Mouse (Mus musculus): Measurements from ENCODE around the gene Rdx. TPM values are rescaled to one million over a fixed set of nuclear protein-coding genes. Genes with fewer than 3 reads are reported as not detected.
"Not testable (repeated sequence)": the region's sequence is repeated elsewhere in the genome, so short reads cannot be mapped to it uniquely, and the experiment has no call there.

Rdx gene
- polyA plus RNA-seq, 1 experiment, result 19.9 TPM

DNA sequence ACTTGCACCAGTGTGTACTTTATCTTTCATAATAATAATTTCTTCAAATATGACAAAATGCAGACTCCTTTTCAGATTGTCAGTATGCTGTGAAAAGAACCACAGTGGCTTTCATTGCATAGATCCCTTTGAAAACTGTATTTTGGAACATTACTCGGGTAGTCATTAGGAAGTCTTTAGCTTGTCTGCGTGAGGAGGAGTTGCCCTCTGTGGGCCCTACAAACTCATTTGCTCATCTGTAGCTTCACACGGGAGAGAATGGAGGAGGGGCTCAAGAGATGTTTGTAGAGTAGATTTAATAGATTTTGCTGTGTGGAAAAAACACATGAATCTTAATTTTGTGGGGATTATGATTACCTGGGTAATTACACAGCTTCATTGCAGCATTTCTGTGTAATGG is 2.6 kb downstream of the Rdx start:
- Histone ChIP-seq H3K27ac (ENCODE audit: control insufficient read depth, insufficient read depth, low read length) (no peak overlapping the region), H3K36me3 (ENCODE audit: control insufficient read depth, insufficient read depth, low read length) (no peaks in the 10 kb centered on the region), H3K27me3 (ENCODE audit: control insufficient read depth, insufficient read depth, low read length) (no peaks in the 10 kb centered on the region), H3K4me1 (replicated peaks; ENCODE audit: control insufficient read depth, insufficient read depth, low read length) (peaks cover 2% of the 10 kb centered on the region; the same call in 1 of the 2 replicates), H3K4me3 (ENCODE audit: control insufficient read depth, insufficient read depth, low read length) (no peak overlapping the region)
- TF ChIP-seq POLR2A (IDR thresholded peaks at IDR 0.05; ENCODE audit: control insufficient read depth, extremely low read depth, insufficient read depth, low read length, poor library complexity) (no peak), CTCF (IDR thresholded peaks at IDR 0.05; ENCODE audit: borderline replicate concordance, control insufficient read depth, extremely low read depth, insufficient read depth, low read length, poor library complexity) (no peak)
- WGBS, result 6% methylated on average over 3 of the region's 3 CpGs
- DNase-seq, result no peak

DNA sequence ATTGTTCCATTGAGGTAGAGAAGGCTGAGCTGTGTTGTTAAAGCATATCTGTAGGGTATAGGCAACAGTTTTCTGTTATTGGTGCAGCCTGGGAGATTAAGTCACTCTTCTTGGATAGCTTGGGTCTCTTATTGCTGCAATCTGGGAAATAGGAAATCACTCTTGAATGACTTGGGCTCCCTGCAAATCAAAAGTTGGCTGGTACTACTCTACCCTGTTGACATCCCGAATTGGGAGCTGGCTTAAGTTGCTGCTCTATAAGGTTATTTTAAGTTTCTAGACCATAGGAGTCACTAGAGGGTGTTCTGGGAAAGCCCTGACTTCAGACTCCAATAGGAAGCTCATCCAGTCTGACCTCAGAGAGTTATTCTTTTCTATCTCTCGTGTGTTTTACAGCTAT is 3.4 kb downstream of the Rdx start:
- TF ChIP-seq POLR2A (IDR thresholded peaks at IDR 0.05; ENCODE audit: control insufficient read depth, extremely low read depth, insufficient read depth, low read length, poor library complexity), result no peak
- TF ChIP-seq CTCF (IDR thresholded peaks at IDR 0.05; ENCODE audit: borderline replicate concordance, control insufficient read depth, extremely low read depth, insufficient read depth, low read length, poor library complexity), result no peak
- DNase-seq, result no peak
- no peak overlapping the region for H3K4me3 ChIP-seq (ENCODE audit: control insufficient read depth, insufficient read depth, low read length)
- no peaks in the 10 kb centered on the region for H3K36me3 ChIP-seq (ENCODE audit: control insufficient read depth, insufficient read depth, low read length)
- no peaks in the 10 kb centered on the region for H3K27me3 ChIP-seq (ENCODE audit: control insufficient read depth, insufficient read depth, low read length)
- 81% methylated on average over 2 of the region's 2 CpGs for WGBS
- H3K27ac ChIP-seq (ENCODE audit: control insufficient read depth, insufficient read depth, low read length), result no peak overlapping the region
- peaks cover 2% of the 10 kb centered on the region; the same call in 1 of the 2 replicates for H3K4me1 ChIP-seq (replicated peaks; ENCODE audit: control insufficient read depth, insufficient read depth, low read length)

DNA sequence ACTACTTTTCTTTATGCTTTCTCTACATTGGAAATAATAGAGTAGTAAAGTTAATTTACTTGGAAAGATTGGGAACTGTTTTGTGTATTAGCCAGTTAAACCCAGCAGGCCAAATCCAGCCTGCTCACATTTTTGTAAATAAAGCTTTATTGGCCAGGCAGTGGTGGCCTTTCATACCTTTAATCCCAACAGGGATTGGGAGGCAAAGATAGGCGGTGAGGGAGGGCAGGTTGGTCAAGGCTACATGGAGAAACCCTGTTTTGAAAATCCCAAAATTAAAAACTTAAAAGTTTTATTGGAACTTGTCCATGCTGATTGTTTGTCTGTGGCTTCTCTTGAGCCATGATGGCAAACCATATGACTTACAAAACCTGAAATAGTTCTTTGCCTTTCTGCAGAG is 5.2 kb downstream of the Rdx start:
- no peak overlapping the region for H3K27ac ChIP-seq (ENCODE audit: control insufficient read depth, insufficient read depth, low read length)
- TF ChIP-seq POLR2A (IDR thresholded peaks at IDR 0.05; ENCODE audit: control insufficient read depth, extremely low read depth, insufficient read depth, low read length, poor library complexity) (no peak), CTCF (IDR thresholded peaks at IDR 0.05; ENCODE audit: borderline replicate concordance, control insufficient read depth, extremely low read depth, insufficient read depth, low read length, poor library complexity) (no peak)

DNA sequence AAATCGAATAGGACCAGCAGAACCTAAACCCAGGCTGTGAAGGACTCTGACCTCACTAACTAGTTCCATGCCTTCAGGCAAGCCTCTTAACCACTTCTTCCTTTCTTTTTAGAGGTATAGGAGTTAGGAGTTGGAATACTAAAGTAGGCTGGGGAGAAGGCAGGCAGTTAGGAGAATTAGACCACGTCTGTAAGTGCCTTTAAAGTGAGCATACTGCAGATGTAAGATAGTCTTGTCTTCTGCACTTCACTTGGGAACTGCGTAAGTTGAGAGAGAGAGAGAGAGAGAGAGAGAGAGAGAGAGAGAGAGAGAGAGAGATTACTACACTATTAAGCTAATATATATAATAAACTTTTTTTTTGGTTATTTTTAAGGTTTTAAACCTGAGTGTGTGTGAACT is 8.3 kb downstream of the Rdx start:
- DNase-seq, result no peak
- TF ChIP-seq CTCF (IDR thresholded peaks at IDR 0.05; ENCODE audit: borderline replicate concordance, control insufficient read depth, extremely low read depth, insufficient read depth, low read length, poor library complexity) (no peak), POLR2A (IDR thresholded peaks at IDR 0.05; ENCODE audit: control insufficient read depth, extremely low read depth, insufficient read depth, low read length, poor library complexity) (no peak)
- Histone ChIP-seq H3K4me3 (ENCODE audit: control insufficient read depth, insufficient read depth, low read length) (no peak overlapping the region), H3K36me3 (ENCODE audit: control insufficient read depth, insufficient read depth, low read length) (no peaks in the 10 kb centered on the region), H3K27ac (ENCODE audit: control insufficient read depth, insufficient read depth, low read length) (no peak overlapping the region), H3K27me3 (ENCODE audit: control insufficient read depth, insufficient read depth, low read length) (no peaks in the 10 kb centered on the region), H3K4me1 (replicated peaks; ENCODE audit: control insufficient read depth, insufficient read depth, low read length) (0 out of 2 replicates have a peak, but pooled peaks cover 4% of the 10 kb centered on the region)
- WGBS, result 84% methylated on average over 3 of the region's 3 CpGs

More for the DNA sequence above, 5.2 kb downstream of the Rdx start:
- peaks cover 3% of the 10 kb centered on the region; the same call in 1 of the 2 replicates for H3K4me1 ChIP-seq (replicated peaks; ENCODE audit: control insufficient read depth, insufficient read depth, low read length)
- no peaks in the 10 kb centered on the region for H3K36me3 ChIP-seq (ENCODE audit: control insufficient read depth, insufficient read depth, low read length)
- no peaks in the 10 kb centered on the region for H3K27me3 ChIP-seq (ENCODE audit: control insufficient read depth, insufficient read depth, low read length)
- no peak overlapping the region for H3K4me3 ChIP-seq (ENCODE audit: control insufficient read depth, insufficient read depth, low read length)
- DNase-seq, result no peak
- WGBS, result 98% methylated on average over 1 of the region's 1 CpGs

DNA sequence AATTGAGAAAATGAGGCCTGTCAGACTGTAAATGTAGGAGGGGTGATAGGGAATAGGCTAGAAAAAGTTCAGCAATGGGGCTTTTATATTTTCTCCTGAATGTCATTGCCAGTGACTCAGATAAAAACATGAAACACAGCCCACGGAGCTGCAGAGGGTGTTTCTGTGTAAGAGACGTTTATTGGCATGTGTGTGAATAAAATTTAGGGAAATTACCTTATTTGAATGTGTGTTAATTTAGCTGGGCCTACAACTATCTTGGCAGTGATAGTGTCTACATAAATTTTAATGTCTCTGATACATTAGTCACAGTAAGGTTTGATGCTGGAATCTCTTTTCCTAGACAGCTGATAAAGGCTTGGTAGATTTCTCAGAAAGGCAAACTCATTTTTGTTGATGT is 12.8 kb downstream of the Rdx start:
- TF ChIP-seq CTCF (IDR thresholded peaks at IDR 0.05; ENCODE audit: borderline replicate concordance, control insufficient read depth, extremely low read depth, insufficient read depth, low read length, poor library complexity) (no peak), POLR2A (IDR thresholded peaks at IDR 0.05; ENCODE audit: control insufficient read depth, extremely low read depth, insufficient read depth, low read length, poor library complexity) (no peak)
- no peak for DNase-seq
- H3K36me3 ChIP-seq (ENCODE audit: control insufficient read depth, insufficient read depth, low read length), result peaks cover 4% of the 10 kb centered on the region
- no peak overlapping the region for H3K4me3 ChIP-seq (ENCODE audit: control insufficient read depth, insufficient read depth, low read length)
- 60% methylated on average over 2 of the region's 2 CpGs for WGBS
- no peaks in the 10 kb centered on the region for H3K27me3 ChIP-seq (ENCODE audit: control insufficient read depth, insufficient read depth, low read length)
- 0 out of 2 replicates have a peak, but pooled peaks cover 4% of the 10 kb centered on the region for H3K4me1 ChIP-seq (replicated peaks; ENCODE audit: control insufficient read depth, insufficient read depth, low read length)
- no peak overlapping the region for H3K27ac ChIP-seq (ENCODE audit: control insufficient read depth, insufficient read depth, low read length)

DNA sequence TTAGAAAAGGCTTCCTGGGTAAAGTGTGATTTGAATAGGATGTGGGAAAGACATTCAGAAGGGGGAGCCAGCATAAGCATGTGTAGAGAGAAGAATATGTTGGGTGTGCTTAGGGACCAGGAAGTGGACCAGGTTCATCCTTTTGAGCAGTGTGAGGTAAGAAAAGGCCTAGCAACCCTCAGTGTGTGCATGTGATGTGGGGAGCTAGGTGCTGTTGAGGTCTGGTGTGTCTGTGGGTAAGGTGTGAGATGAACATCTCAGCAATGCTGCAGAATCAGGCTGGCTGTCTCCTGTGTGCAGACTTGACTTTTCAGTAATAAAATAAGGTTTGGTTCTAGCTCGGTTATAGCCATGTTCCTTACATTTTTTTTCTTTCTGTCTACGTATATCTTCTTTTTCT is 23.1 kb downstream of the Rdx start:
- WGBS, result 97% methylated on average over 2 of the region's 2 CpGs
- no peak for DNase-seq
- no peaks in the 10 kb centered on the region for H3K4me1 ChIP-seq (replicated peaks; ENCODE audit: control insufficient read depth, insufficient read depth, low read length)
- peaks cover 77% of the 10 kb centered on the region for H3K36me3 ChIP-seq (ENCODE audit: control insufficient read depth, insufficient read depth, low read length)
- H3K27me3 ChIP-seq (ENCODE audit: control insufficient read depth, insufficient read depth, low read length), result no peaks in the 10 kb centered on the region
- H3K27ac ChIP-seq (ENCODE audit: control insufficient read depth, insufficient read depth, low read length), result no peak overlapping the region
- TF ChIP-seq POLR2A (IDR thresholded peaks at IDR 0.05; ENCODE audit: control insufficient read depth, extremely low read depth, insufficient read depth, low read length, poor library complexity) (no peak), CTCF (IDR thresholded peaks at IDR 0.05; ENCODE audit: borderline replicate concordance, control insufficient read depth, extremely low read depth, insufficient read depth, low read length, poor library complexity) (no peak)
- no peak overlapping the region for H3K4me3 ChIP-seq (ENCODE audit: control insufficient read depth, insufficient read depth, low read length)

DNA sequence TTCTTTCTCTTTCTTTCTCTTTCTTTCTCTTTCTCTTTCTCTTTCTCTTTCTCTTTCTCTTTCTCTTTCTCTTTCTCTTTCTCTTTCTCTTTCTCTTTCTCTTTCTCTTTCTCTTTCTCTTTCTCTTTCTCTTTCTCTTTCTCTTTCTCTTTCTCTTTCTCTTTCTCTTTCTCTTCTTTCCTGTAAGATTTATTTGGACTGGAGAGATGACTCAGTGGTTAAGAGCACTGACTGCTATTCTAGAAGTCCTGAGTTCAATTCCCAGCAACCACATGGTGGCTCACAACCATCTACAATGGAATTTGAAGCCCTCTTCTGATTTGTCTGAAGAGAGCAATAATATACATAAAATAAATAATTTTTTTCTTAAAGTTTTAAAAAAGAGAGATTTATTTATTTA is 24.4 kb downstream of the Rdx start:
- not testable (repeated sequence) for H3K4me1 ChIP-seq (replicated peaks; ENCODE audit: control insufficient read depth, insufficient read depth, low read length); H3K4me3 ChIP-seq (ENCODE audit: control insufficient read depth, insufficient read depth, low read length); H3K27ac ChIP-seq (ENCODE audit: control insufficient read depth, insufficient read depth, low read length); H3K27me3 ChIP-seq (ENCODE audit: control insufficient read depth, insufficient read depth, low read length); DNase-seq
- peaks cover 75% of the 10 kb centered on the region for H3K36me3 ChIP-seq (ENCODE audit: control insufficient read depth, insufficient read depth, low read length)

Measured in thymus, adult 2 months (tissue).